Mouse (Mus musculus): ENCODE measurements around the gene Llgl2. TPM values are rescaled to one million over a fixed set of nuclear protein-coding genes. Genes with fewer than 3 reads are reported as not detected.

The Llgl2 gene
- total and polyA plus RNA-seq, 2 experiments, result 15.8 to 46.8 TPM

- no peak for DNase-seq (ENCODE audit: extremely low read depth, low read depth, low spot score)
- no peaks in the 10 kb centered on the region for H3K27me3 ChIP-seq (ENCODE audit: control insufficient read depth, insufficient read depth, low read length)
- H3K9ac ChIP-seq (ENCODE audit: low read depth, low read length), result no peak overlapping the region
- no peak overlapping the region for H3K4me3 ChIP-seq (ENCODE audit: insufficient read depth, low read depth, low read length)
- no peaks in the 10 kb centered on the region for H3K79me2 ChIP-seq (ENCODE audit: control insufficient read depth, insufficient read depth, low read length)
- 90% methylated on average over 8 of the region's 8 CpGs for WGBS
- no peak overlapping the region for H3K27ac ChIP-seq (replicated peaks; ENCODE audit: insufficient read depth, low read depth, low read length)
- TF ChIP-seq POLR2A (IDR thresholded peaks at IDR 0.05; ENCODE audit: extremely low read depth, insufficient read depth, low read length) (no peak), CTCF (IDR thresholded peaks at IDR 0.05; ENCODE audit: low read depth, low read length) (no peak)
- H3K36me3 ChIP-seq (ENCODE audit: control insufficient read depth, insufficient read depth, low read length), result no peaks in the 10 kb centered on the region
- H3K4me1 ChIP-seq (ENCODE audit: control insufficient read depth, insufficient read depth, low read length), result 0 out of 2 replicates have a peak, but pooled peaks cover 1% of the 10 kb centered on the region
Measured at GRCm38 (mm10) chr11:115904231-115904955, 80.5 kb downstream of the Llgl2 start.

Other genes with a start within 250 kb of the Llgl2 start
- gene Mrps7, start 220.1 kb upstream of the Llgl2 start, total RNA-seq (2014; rRNA removed), result 48.1 and 50.4 TPM in 2 replicates
- gene Mrps7, start 220.1 kb upstream of the Llgl2 start, polyA plus RNA-seq (2012; rRNA removed), result 32.9 and 39.2 TPM in 2 replicates
- gene Gga3, start 220.0 kb upstream of the Llgl2 start, total RNA-seq (2014; rRNA removed), result 1.7 and 3.2 TPM in 2 replicates
- gene Gga3, start 220.0 kb upstream of the Llgl2 start, polyA plus RNA-seq (2012; rRNA removed), result 5.9 and 8.3 TPM in 2 replicates
- 35.5 and 40.3 TPM in 2 replicates for gene Mif4gd, start 211.1 kb upstream of the Llgl2 start, total RNA-seq (2014; rRNA removed)
- 108 and 132 TPM in 2 replicates for gene Mif4gd, start 211.1 kb upstream of the Llgl2 start, polyA plus RNA-seq (2012; rRNA removed)
- gene Slc25a19, start 195.8 kb upstream of the Llgl2 start, total RNA-seq (2014; rRNA removed), result 8.9 and 14.5 TPM in 2 replicates
- gene Slc25a19, start 195.8 kb upstream of the Llgl2 start, polyA plus RNA-seq (2012; rRNA removed), result 19.5 and 21.3 TPM in 2 replicates
- 14.7 and 17.3 TPM in 2 replicates for gene Grb2, start 115.5 kb upstream of the Llgl2 start, total RNA-seq (2014; rRNA removed)
- gene Grb2, start 115.5 kb upstream of the Llgl2 start, polyA plus RNA-seq (2012; rRNA removed), result 27.7 and 28.4 TPM in 2 replicates
- 11.0 and 15.0 TPM in 2 replicates for gene Tmem94, start 58.6 kb upstream of the Llgl2 start, total RNA-seq (2014; rRNA removed)
- gene Tmem94, start 58.6 kb upstream of the Llgl2 start, polyA plus RNA-seq (2012; rRNA removed), result 41.1 and 41.9 TPM in 2 replicates
- 2.9 and 3.8 TPM in 2 replicates for gene Caskin2, start 10.4 kb upstream of the Llgl2 start, total RNA-seq (2014; rRNA removed)
- gene Caskin2, start 10.4 kb upstream of the Llgl2 start, polyA plus RNA-seq (2012; rRNA removed), result 8.9 and 9.7 TPM in 2 replicates
- 4.0 and 5.8 TPM in 2 replicates for gene Tsen54, start 9.3 kb upstream of the Llgl2 start, total RNA-seq (2014; rRNA removed)
- gene Tsen54, start 9.3 kb upstream of the Llgl2 start, polyA plus RNA-seq (2012; rRNA removed), result 11.2 and 15.6 TPM in 2 replicates
- gene Myo15b, start 34.4 kb downstream of the Llgl2 start, total RNA-seq (2014; rRNA removed), result 0.07 and 0.28 TPM in 2 replicates
- 0.51 and 0.56 TPM in 2 replicates for gene Myo15b, start 34.4 kb downstream of the Llgl2 start, polyA plus RNA-seq (2012; rRNA removed)
- gene Smim5, start 75.9 kb downstream of the Llgl2 start, total RNA-seq (2014; rRNA removed), result 0.13 TPM in 1 of 2 replicates, not detected in the other
- 0.14 and 0.38 TPM in 2 replicates for gene Smim5, start 75.9 kb downstream of the Llgl2 start, polyA plus RNA-seq (2012; rRNA removed)
- 0.54 and 0.55 TPM in 2 replicates for gene Smim6, start 88.0 kb downstream of the Llgl2 start, total RNA-seq (2014; rRNA removed)
- 0.38 and 0.71 TPM in 2 replicates for gene Smim6, start 88.0 kb downstream of the Llgl2 start, polyA plus RNA-seq (2012; rRNA removed)
- gene Sap30bp, start 109.2 kb downstream of the Llgl2 start, total RNA-seq (2014; rRNA removed), result 12.8 and 16.0 TPM in 2 replicates
- gene Sap30bp, start 109.2 kb downstream of the Llgl2 start, polyA plus RNA-seq (2012; rRNA removed), result 11.2 and 12.7 TPM in 2 replicates
- 6.0 and 8.2 TPM in 2 replicates for gene Recql5, start 109.4 kb downstream of the Llgl2 start, total RNA-seq (2014; rRNA removed)
- 10.0 and 12.3 TPM in 2 replicates for gene Recql5, start 109.4 kb downstream of the Llgl2 start, polyA plus RNA-seq (2012; rRNA removed)
- gene Itgb4, start 150.7 kb downstream of the Llgl2 start, total RNA-seq (2014; rRNA removed), result 0.34 and 0.65 TPM in 2 replicates
- gene Itgb4, start 150.7 kb downstream of the Llgl2 start, polyA plus RNA-seq (2012; rRNA removed), result 0.18 and 0.25 TPM in 2 replicates
- gene Galk1, start 188.7 kb downstream of the Llgl2 start, total RNA-seq (2014; rRNA removed), result 49.5 and 53.0 TPM in 2 replicates
- gene Galk1, start 188.7 kb downstream of the Llgl2 start, polyA plus RNA-seq (2012; rRNA removed), result 74.7 and 79.6 TPM in 2 replicates
- gene H3f3b, start 203.9 kb downstream of the Llgl2 start, total RNA-seq (2014; rRNA removed), result 116 and 163 TPM in 2 replicates
- gene H3f3b, start 203.9 kb downstream of the Llgl2 start, polyA plus RNA-seq (2012; rRNA removed), result 56.2 and 59.9 TPM in 2 replicates
- 4.3 and 5.2 TPM in 2 replicates for gene Unk, start 206.3 kb downstream of the Llgl2 start, total RNA-seq (2014; rRNA removed)
- 8.9 and 13.8 TPM in 2 replicates for gene Unk, start 206.3 kb downstream of the Llgl2 start, polyA plus RNA-seq (2012; rRNA removed)

Data from liver, adult 2 months (tissue).